Mouse (Mus musculus) limb, embryonic 12.5 days (tissue): Measurements from ENCODE around the gene Sdk2. TPM values are rescaled to one million over a fixed set of nuclear protein-coding genes. Genes with fewer than 3 reads are reported as not detected.

Experiments used
- ATAC-seq: fragments of 200-750 bp; cut with Nextera tagmentation; 2 replicates; pipeline ENCODE4 v1.8.0; 2017; ENCODE audit warnings: low read depth, moderate TSS enrichment; ENCODE audit not compliant: insufficient number of reproducible peaks, insufficient read depth, low FRiP score, low TSS enrichment
- H3K27ac ChIP-seq: fragments of 300-500 bp; sonication (generic); 2 replicates; pipeline ENCODE4 v1.5.1; 2016; ENCODE audit warnings: mild to moderate bottlenecking, moderate library complexity
- H3K27me3 ChIP-seq: fragments of 300-500 bp; sonication (generic); 2 replicates; pipeline ENCODE4 v1.6.1; 2016; ENCODE audit warnings: mild to moderate bottlenecking, moderate library complexity
- H3K36me3 ChIP-seq: fragments of 300-500 bp; sonication (generic); 2 replicates; pipeline ENCODE4 v1.6.1; 2016; ENCODE audit warnings: mild to moderate bottlenecking, moderate library complexity
- H3K4me1 ChIP-seq: fragments of 300-500 bp; sonication (generic); replicated peaks from 2 replicates; pipeline ENCODE4 v1.6.1; 2016
- H3K4me2 ChIP-seq: fragments of 300-500 bp; sonication (generic); 2 replicates; pipeline ENCODE4 v1.6.1; 2016; ENCODE audit warnings: mild to moderate bottlenecking, moderate library complexity
- H3K4me3 ChIP-seq: fragments of 300-500 bp; sonication (generic); replicated peaks from 2 replicates; pipeline ENCODE4 v1.5.1; 2016; ENCODE audit warnings: mild to moderate bottlenecking
- H3K9ac ChIP-seq: fragments of 300-500 bp; sonication (generic); replicated peaks from 2 replicates; pipeline ENCODE4 v1.6.1; 2016; ENCODE audit warnings: mild to moderate bottlenecking, moderate library complexity
- H3K9me3 ChIP-seq: fragments of 300-500 bp; sonication (generic); 2 replicates; pipeline ENCODE4 v1.6.1; 2016; ENCODE audit warnings: mild to moderate bottlenecking, moderate library complexity
- WGBS: fragments of 180-500 bp; shearing (Covaris S2); methylation state at CpG from one replicate; pipeline ENCODE4 v1.1.7; 2016; 5-methylcytosine and 5-hydroxymethylcytosine counted together
- polyA plus RNA-seq: library from polyadenylated mRNA; unstranded; fragments of >200 nt; fragmentation: Nextera tagmentation; extraction: Ambion mirVana; gene quantifications from 2 replicates; pipeline ENCODE4 v1.2.1, GENCODE M21; 2016

The Sdk2 gene
- polyA plus RNA-seq, 1 experiment from 2014 or later, result 2.3 TPM

- Histone ChIP-seq H3K36me3 (no peaks in the 10 kb centered on the region), H3K9ac (0 out of 2 replicates have a peak overlapping the region, but pooled peaks have one; percentile 23), H3K27ac (peak overlapping the region; percentile 68), H3K4me2 (peak overlapping the region; percentile 30), H3K9me3 (no peaks in the 10 kb centered on the region), H3K27me3 (no peaks in the 10 kb centered on the region), H3K4me1 (peaks cover 41% of the 10 kb centered on the region), H3K4me3 (no peak overlapping the region)
- WGBS, result 16% methylated on average over 5 of the region's 5 CpGs
- ATAC-seq, result no peak
Measured at GRCm38 (mm10) chr11:113763449-113763848, 303.4 kb downstream of the Sdk2 start.

- no peak for ATAC-seq
- Histone ChIP-seq H3K36me3 (no peaks in the 10 kb centered on the region), H3K4me3 (no peak overlapping the region), H3K27ac (no peak overlapping the region), H3K4me1 (peaks cover 29% of the 10 kb centered on the region), H3K4me2 (no peak overlapping the region), H3K9ac (no peak overlapping the region), H3K27me3 (no peaks in the 10 kb centered on the region), H3K9me3 (no peaks in the 10 kb centered on the region)
- WGBS, result 85% methylated on average over 8 of the region's 8 CpGs
Measured at GRCm38 (mm10) chr11:113762136-113762797, 304.6 kb downstream of the Sdk2 start.

- ATAC-seq, result no peak
- Histone ChIP-seq H3K9ac (no peak overlapping the region), H3K4me3 (no peak overlapping the region)
Measured at GRCm38 (mm10) chr11:113761646-113762045, 305.2 kb downstream of the Sdk2 start.

GRCm38 (mm10) chr11:113760476-113760875 is 306.4 kb downstream of the Sdk2 start:
- H3K27me3 ChIP-seq, result no peaks in the 10 kb centered on the region; the same call in 1 of the 2 replicates
- no peaks in the 10 kb centered on the region for H3K36me3 ChIP-seq
- H3K9me3 ChIP-seq, result no peaks in the 10 kb centered on the region
- no peak overlapping the region for H3K4me3 ChIP-seq
- H3K4me1 ChIP-seq, result peaks cover 16% of the 10 kb centered on the region
- H3K9ac ChIP-seq, result no peak overlapping the region
- no peak overlapping the region for H3K27ac ChIP-seq
- 54% methylated on average over 7 of the region's 7 CpGs for WGBS
- no peak overlapping the region for H3K4me2 ChIP-seq
- no peak for ATAC-seq

More at GRCm38 (mm10) chr11:113761646-113762045, 305.2 kb downstream of the Sdk2 start:
- Histone ChIP-seq H3K27ac (no peak overlapping the region), H3K4me1 (peaks cover 23% of the 10 kb centered on the region), H3K27me3 (no peaks in the 10 kb centered on the region), H3K4me2 (no peak overlapping the region), H3K9me3 (no peaks in the 10 kb centered on the region), H3K36me3 (no peaks in the 10 kb centered on the region)
- WGBS, result 88% methylated on average over 7 of the region's 7 CpGs

- ATAC-seq, result no peak
- Histone ChIP-seq H3K4me1 (peaks cover 30% of the 10 kb centered on the region), H3K27me3 (no peaks in the 10 kb centered on the region; the same call in 1 of the 2 replicates), H3K9me3 (no peaks in the 10 kb centered on the region), H3K36me3 (no peaks in the 10 kb centered on the region), H3K9ac (no peak overlapping the region), H3K4me3 (no peak overlapping the region), H3K4me2 (no peak overlapping the region), H3K27ac (no peak overlapping the region)
- WGBS, result 91% methylated on average over 5 of the region's 5 CpGs
Measured at GRCm38 (mm10) chr11:113758851-113759250, 308.0 kb downstream of the Sdk2 start.

GRCm38 (mm10) chr11:113756578-113756977 is 310.3 kb downstream of the Sdk2 start:
- no peaks in the 10 kb centered on the region for H3K9me3 ChIP-seq
- H3K27me3 ChIP-seq, result no peaks in the 10 kb centered on the region; the same call in 1 of the 2 replicates
- no peak overlapping the region for H3K4me3 ChIP-seq
- H3K4me2 ChIP-seq, result no peak overlapping the region
- WGBS, result 94% methylated on average over 12 of the region's 12 CpGs
- H3K27ac ChIP-seq, result no peak overlapping the region
- ATAC-seq, result no peak
- H3K36me3 ChIP-seq, result no peaks in the 10 kb centered on the region
- peaks cover 27% of the 10 kb centered on the region for H3K4me1 ChIP-seq
- no peak overlapping the region for H3K9ac ChIP-seq

- H3K27ac ChIP-seq, result no peak overlapping the region
- no peaks in the 10 kb centered on the region for H3K9me3 ChIP-seq
- no peak overlapping the region for H3K9ac ChIP-seq
- WGBS, result 91% methylated on average over 14 of the region's 14 CpGs
- H3K27me3 ChIP-seq, result no peaks in the 10 kb centered on the region; the same call in 1 of the 2 replicates
- H3K36me3 ChIP-seq, result no peaks in the 10 kb centered on the region
- H3K4me2 ChIP-seq, result no peak overlapping the region
- peaks cover 26% of the 10 kb centered on the region for H3K4me1 ChIP-seq
- ATAC-seq, result no peak
- H3K4me3 ChIP-seq, result no peak overlapping the region
Measured at GRCm38 (mm10) chr11:113755878-113756277, 311.0 kb downstream of the Sdk2 start.

- H3K4me1 ChIP-seq, result peaks cover 26% of the 10 kb centered on the region
- WGBS, result 13% methylated on average over 9 of the region's 9 CpGs
- no peaks in the 10 kb centered on the region for H3K36me3 ChIP-seq
- H3K9ac ChIP-seq, result no peak overlapping the region
- no peaks in the 10 kb centered on the region; the same call in 1 of the 2 replicates for H3K27me3 ChIP-seq
- H3K9me3 ChIP-seq, result no peaks in the 10 kb centered on the region
- no peak overlapping the region for H3K4me3 ChIP-seq
- ATAC-seq, result no peak
- no peak overlapping the region for H3K4me2 ChIP-seq
- H3K27ac ChIP-seq, result no peak overlapping the region
Measured at GRCm38 (mm10) chr11:113754845-113755244, 312.0 kb downstream of the Sdk2 start.

GRCm38 (mm10) chr11:113752685-113753430 is 314.0 kb downstream of the Sdk2 start:
- peaks cover 11% of the 10 kb centered on the region; the same call in 1 of the 2 replicates for H3K36me3 ChIP-seq
- peaks cover 40% of the 10 kb centered on the region for H3K4me1 ChIP-seq
- H3K4me2 ChIP-seq, result peak overlapping the region; percentile 93; the same call in 1 of the 2 replicates
- no peaks in the 10 kb centered on the region; the same call in 1 of the 2 replicates for H3K27me3 ChIP-seq
- ATAC-seq, result no peak
- peak overlapping the region; percentile 98; the same call in 1 of the 2 replicates for H3K27ac ChIP-seq
- H3K4me3 ChIP-seq, result no peak overlapping the region
- WGBS, result 93% methylated on average over 10 of the region's 10 CpGs
- H3K9ac ChIP-seq, result no peak overlapping the region
- H3K9me3 ChIP-seq, result no peaks in the 10 kb centered on the region

GRCm38 (mm10) chr11:113752158-113752661 is 314.6 kb downstream of the Sdk2 start:
- H3K4me3 ChIP-seq, result peak overlapping the region; percentile 90
- H3K9me3 ChIP-seq, result no peaks in the 10 kb centered on the region
- no peak; the same call in 1 of the 2 replicates for ATAC-seq
- peak overlapping the region; percentile 92 for H3K9ac ChIP-seq
- peak overlapping the region; percentile 93 for H3K4me2 ChIP-seq
- H3K36me3 ChIP-seq, result peaks cover 17% of the 10 kb centered on the region; the same call in 1 of the 2 replicates
- H3K27ac ChIP-seq, result peak overlapping the region; percentile 98
- 13% methylated on average over 15 of the region's 15 CpGs for WGBS
- H3K4me1 ChIP-seq, result peaks cover 47% of the 10 kb centered on the region
- no peaks in the 10 kb centered on the region; the same call in 1 of the 2 replicates for H3K27me3 ChIP-seq

- H3K4me1 ChIP-seq, result peaks cover 48% of the 10 kb centered on the region
- H3K27ac ChIP-seq, result peak within 1 kb of the TSS; percentile 98
Measured at GRCm38 (mm10) chr11:113751484-113752084, 315.3 kb downstream of the Sdk2 start, which contains the start of gene Cdc42ep4. TSS of gene Cdc42ep4 (minus strand) at chr11:113751881.

More at GRCm38 (mm10) chr11:113751484-113752084, 315.3 kb downstream of the Sdk2 start, which contains the start of gene Cdc42ep4:
- peak; percentile 75 for ATAC-seq
- Histone ChIP-seq H3K4me2 (peak within 1 kb of the TSS; percentile 93), H3K9ac (peak within 1 kb of the TSS; percentile 92), H3K9me3 (no peaks in the 10 kb centered on the region), H3K27me3 (no peaks in the 10 kb centered on the region; the same call in 1 of the 2 replicates), H3K4me3 (peak within 1 kb of the TSS; percentile 90), H3K36me3 (peaks cover 18% of the 10 kb centered on the region; the same call in 1 of the 2 replicates)
- under 1% methylated on average over 44 of the region's 44 CpGs for WGBS
